Mouse (Mus musculus) hindbrain, embryonic 13.5 days (tissue): ENCODE results near the gene Atp6v1e1. TPM values are rescaled to one million over a fixed set of nuclear protein-coding genes. Genes with fewer than 3 reads are reported as not detected.

Experiments
- microRNA-seq: library from miRNA; unstranded; fragments of <30 nt; microRNA quantifications from one replicate; pipeline ENCODE4, GENCODE M21; 2016
- polyA plus RNA-seq: library from polyadenylated mRNA; unstranded; fragments of >200 nt; fragmentation: Nextera tagmentation; extraction: Ambion mirVana; gene quantifications from 2 replicates; pipeline ENCODE4 v1.2.1, GENCODE M21; 2015

Atp6v1e1 gene
- polyA plus RNA-seq, 1 experiment from 2014 or later, result 262 TPM

Small RNAs within 50 kb of the gene (microRNA-seq; reads per million reads assigned to microRNA genes)
- not detected for gene Gm25193

Other genes with a start within 250 kb of the Atp6v1e1 start
- gene Cecr2, start 156.4 kb downstream of the Atp6v1e1 start, polyA plus RNA-seq, result 4.7 and 5.7 TPM in 2 replicates
- gene Slc25a18, start 49.2 kb downstream of the Atp6v1e1 start, polyA plus RNA-seq, result 6.9 and 7.9 TPM in 2 replicates
- gene Bcl2l13, start 13.4 kb upstream of the Atp6v1e1 start, polyA plus RNA-seq, result 28.8 and 29.4 TPM in 2 replicates
- 30.5 and 31.6 TPM in 2 replicates for gene Bid, start 94.1 kb upstream of the Atp6v1e1 start, polyA plus RNA-seq